Mouse (Mus musculus): ENCODE measurements around the gene Pagr1b.
A peak's percentile ranks its signal among the peaks of the same experiment; 100 is the strongest.

The Pagr1b gene

DNA sequence TGATC is at the start of gene Pagr1b:
Gene Pagr1b, minus strand, starts transcription at position 4 of the 5 bp plus-strand sequence.
- DNase-seq (ENCODE audit: extremely low spot score, low spot score): no peak

- DNase-seq (ENCODE audit: extremely low spot score, low spot score): no peak
These were observed 49.3 kb upstream of the Pagr1b start for GRCm38 (mm10) chr7:127065538-127065937.

DNA sequence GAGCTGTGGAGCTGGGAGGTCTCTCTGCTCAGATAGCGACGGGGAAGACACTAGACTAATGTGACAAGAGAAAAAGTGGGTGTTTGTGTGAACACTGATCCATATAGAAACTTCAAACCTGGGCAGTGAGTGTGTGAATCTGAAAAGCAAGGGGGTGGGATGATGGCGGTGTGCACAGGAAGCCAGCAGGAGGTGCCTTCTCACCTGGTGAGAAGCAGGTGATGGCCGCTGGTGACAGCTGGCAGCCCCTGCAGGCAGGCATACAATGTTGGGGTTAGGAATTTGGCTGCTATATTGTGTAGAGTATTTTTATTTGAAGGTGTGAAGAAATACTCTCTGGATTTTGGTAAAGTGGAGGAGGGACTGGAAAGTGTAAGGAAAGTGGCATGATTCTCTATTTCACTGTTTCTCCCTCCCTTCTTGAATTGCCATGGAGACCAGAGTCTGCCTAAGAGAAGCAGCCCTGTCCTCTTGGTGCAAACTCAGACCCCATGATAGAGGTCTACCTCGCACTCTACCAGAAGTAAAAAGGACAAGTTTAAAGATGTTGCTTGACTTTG is 38.8 kb upstream of the Pagr1b start:
- no peak for DNase-seq (ENCODE audit: extremely low spot score, low spot score)

- DNase-seq (ENCODE audit: extremely low spot score, low spot score): peak; percentile 90
These were observed 25.8 kb upstream of the Pagr1b start, which contains the start of gene Kif22 for GRCm38 (mm10) chr7:127041851-127042672. Gene Kif22, minus strand, starts transcription at chr7:127042471.

- DNase-seq (ENCODE audit: extremely low spot score, low spot score): no peak
These were observed 15.0 kb upstream of the Pagr1b start for GRCm38 (mm10) chr7:127031244-127031643.

DNA sequence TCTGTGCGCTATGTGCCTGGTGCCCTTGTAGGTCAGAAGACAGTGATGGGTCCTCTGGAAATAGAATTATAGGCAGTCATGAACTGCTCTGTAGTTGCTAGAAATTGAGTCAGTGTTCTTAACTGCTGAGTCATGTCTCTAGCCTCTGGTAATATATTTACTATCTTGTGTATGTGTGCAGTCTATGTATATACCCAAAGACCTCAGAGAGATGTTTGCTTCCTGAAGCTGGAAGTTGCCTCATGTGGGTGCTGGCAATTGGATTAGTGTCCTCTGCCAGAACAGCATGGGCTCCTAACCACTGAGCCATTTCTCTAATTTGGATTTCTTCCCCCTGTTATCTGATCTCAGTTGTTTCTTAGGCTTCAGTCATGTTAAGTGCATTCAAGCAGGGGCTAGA is 13.9 kb upstream of the Pagr1b start:
- DNase-seq (ENCODE audit: extremely low spot score, low spot score): no peak

GRCm38 (mm10) chr7:127027885-127028284 is 11.6 kb upstream of the Pagr1b start:
- DNase-seq (ENCODE audit: extremely low spot score, low spot score): no peak

- peak; percentile 99 for DNase-seq (ENCODE audit: extremely low spot score, low spot score)
These were observed 10.9 kb upstream of the Pagr1b start, which contains the start of gene Maz for GRCm38 (mm10) chr7:127026984-127027726. Gene Maz, minus strand, starts transcription at chr7:127027037.

GRCm38 (mm10) chr7:127026616-127026983 is 10.3 kb upstream of the Pagr1b start:
- no peak for DNase-seq (ENCODE audit: extremely low spot score, low spot score)

DNA sequence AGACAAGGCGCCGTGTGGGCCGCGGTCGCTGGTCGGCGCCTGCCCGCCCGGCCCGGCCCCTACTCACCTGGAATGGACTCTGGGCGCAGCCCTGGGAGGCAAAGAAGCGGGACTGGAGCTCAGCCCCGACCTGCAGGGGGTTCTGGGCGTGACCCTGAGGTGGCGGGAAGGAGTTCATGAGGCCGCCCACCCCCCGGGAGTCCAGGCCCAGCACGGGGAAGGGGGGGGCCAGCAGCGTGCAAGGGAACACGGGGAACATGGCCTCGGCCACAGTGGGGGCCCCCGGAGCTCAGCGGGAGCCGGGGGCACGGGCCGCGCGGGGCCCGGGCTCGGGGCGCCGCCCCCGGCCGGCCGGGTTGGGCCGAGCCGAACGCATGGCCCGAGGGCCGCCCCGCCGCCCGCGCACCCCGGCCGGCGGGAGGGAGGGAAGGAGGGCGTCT is 9.9 kb upstream of the Pagr1b start:
- peak; percentile 86 for DNase-seq (ENCODE audit: extremely low spot score, low spot score)

- peak; percentile 57 for DNase-seq (ENCODE audit: extremely low spot score, low spot score)
These were observed 9.4 kb upstream of the Pagr1b start for GRCm38 (mm10) chr7:127025556-127026160.

GRCm38 (mm10) chr7:127024755-127025555 is 8.7 kb upstream of the Pagr1b start:
- DNase-seq (ENCODE audit: extremely low spot score, low spot score): peak; percentile 78

GRCm38 (mm10) chr7:127023896-127024690 is 7.8 kb upstream of the Pagr1b start:
- DNase-seq (ENCODE audit: extremely low spot score, low spot score): peak; percentile 21

DNA sequence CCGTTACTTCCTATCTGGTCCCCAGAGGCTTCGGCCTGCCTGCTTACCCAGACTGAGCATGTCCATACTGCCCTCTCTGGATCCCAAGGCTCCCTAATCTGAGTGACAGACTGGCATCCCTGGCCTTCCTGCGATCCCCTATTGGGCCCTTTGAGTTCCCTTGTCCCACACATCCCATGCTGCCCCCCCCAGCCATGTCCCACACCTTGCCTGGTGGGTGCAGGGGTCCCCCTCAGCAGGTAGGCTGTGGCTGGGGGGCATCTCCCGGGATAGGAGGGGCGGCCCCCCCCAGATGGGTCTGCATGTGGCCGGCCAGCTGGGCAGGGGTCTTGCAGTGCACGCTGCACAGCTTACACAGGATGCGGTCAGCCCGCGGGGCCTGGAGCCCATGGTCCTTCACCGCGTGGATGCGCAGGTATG is 7.0 kb upstream of the Pagr1b start:
- DNase-seq (ENCODE audit: extremely low spot score, low spot score): peak; percentile 17

DNA sequence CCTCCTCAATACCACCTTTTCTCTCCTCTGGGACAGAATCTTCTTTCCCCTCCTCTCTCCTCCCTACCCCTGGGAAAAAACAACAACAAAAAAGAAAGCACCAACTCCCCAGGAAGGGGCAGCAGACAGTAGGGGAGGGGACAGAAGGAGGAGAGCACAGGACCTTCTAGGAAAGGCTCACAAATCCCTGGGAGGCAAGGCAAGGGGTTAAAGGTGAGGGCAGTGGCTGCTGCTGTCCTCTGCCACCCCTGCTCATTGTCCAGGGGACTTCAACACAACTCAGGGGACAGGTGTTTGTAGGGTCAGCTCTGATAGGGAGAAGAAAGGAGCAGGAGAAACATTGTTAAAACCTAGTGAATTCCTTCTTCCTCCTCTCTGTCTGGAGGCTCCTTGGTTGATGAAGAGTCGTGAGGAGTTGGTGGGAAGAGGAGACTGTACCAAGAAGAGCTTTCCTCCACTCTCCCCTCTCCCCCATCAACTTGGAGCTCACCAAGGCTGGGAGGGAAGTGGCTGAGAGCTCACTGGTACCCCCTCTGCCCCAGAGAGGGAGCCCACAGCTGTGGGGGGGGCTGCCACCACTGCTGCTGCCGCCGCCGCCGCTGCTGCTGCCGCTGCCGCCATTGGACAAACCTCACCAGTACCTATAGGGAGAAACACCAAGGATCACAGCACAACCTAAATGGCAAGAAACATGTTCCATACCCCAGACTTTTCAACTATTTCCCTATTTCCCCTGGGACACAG is 6.4 kb upstream of the Pagr1b start:
- no peak for DNase-seq (ENCODE audit: extremely low spot score, low spot score)

DNA sequence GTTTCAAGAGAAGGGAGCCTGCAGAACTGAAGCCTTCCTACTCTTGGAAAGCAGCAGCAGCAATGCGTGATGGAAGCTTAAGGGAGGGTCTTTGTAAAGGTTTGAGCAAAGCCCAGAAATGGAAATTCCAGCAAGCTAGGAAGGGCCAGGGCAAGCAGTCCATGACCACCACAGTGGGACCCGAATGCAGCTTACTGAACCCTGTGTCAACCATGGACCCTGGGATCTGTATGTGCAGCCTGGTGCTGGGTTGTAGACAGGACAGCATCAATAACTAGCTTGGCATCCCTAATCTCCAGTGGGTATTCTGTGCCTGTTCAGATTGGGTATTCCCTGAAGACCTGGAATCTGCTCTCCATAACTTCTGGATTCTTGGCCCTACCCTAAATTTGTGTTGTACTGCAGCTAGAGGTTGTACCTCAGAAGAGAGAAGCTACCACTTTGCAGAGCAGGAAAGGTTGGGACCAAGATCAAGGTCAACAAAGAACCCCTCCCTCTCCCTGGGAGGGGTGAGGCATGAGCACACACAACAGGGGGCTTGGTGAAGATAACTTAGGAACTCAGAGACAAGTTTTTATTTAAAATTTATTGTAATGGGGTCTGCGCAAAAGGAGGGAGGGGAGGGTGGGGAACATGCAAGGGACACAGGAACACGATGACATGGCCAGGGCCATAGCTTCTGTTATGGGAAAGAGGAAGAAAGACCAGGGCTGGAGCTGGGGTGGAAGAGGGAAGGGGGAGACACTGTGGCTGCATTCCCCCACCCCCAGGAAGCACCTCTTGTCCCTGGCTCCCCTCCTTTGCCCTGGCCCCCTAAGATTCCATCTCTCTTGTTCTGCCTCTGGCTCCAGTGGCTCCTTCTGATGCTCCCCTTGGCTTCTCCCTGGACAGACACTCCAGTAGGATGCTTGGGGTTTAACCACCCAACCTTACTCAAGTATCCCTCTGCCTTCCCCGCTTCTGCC is 5.6 kb upstream of the Pagr1b start:
- peak; percentile 43 for DNase-seq (ENCODE audit: extremely low spot score, low spot score)

GRCm38 (mm10) chr7:127020901-127021562 is 4.7 kb upstream of the Pagr1b start, which contains the start of the genes Gm42742 and Prrt2:
Gene Gm42742, minus strand, starts transcription at chr7:127021097.
Gene Prrt2, minus strand, starts transcription at chr7:127021211.
- peak; percentile 66 for DNase-seq (ENCODE audit: extremely low spot score, low spot score)

DNA sequence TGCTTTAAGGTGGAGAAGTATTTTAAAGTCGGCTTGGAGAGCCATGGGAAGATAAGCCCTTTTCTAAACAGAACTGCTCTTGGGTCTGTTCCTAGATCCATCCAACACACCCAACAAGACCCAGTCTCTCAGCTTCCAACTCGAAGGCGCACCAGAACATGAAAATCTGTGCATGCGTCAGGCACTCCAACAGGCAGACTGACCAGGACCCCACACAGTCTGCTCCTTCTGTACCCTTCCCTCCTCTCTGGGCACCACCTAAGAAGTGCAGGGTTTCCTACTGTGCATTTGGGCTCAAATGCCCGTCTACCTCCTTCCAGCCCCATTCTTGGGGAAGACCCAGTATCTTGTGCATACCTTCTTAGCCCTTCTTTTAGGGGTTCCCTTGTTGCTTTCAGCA is 4.2 kb upstream of the Pagr1b start:
- DNase-seq (ENCODE audit: extremely low spot score, low spot score): peak; percentile 14

Measured in neural tube, embryonic 10.5 days (tissue).